14 mouse cellular contexts compared by ENCODE assay signal in the genomic region with DNA sequence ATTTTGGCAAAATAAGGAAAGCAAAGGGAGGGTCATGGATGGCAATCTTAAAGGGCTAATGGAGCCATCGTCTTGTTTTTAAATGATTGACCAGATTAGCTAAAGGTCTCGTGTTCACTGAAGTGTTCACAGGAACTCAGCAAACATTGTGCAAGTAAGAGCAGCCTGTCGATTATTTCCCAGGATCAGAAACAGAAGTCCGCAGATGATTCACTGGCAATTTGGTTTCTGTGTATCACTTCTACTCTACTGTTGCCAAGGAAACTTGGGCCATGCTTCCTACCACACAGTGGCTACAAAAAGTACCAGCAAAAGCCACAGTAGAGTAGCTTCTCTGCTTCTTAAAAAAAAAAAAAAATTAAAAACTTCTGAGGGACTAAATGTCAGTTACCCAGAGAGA. TPM values are rescaled to one million over a fixed set of nuclear protein-coding genes. Genes with fewer than 3 reads are reported as not detected.
A peak's percentile ranks its signal among the peaks of the same experiment; 100 is the strongest.
DNase-seq lines count a peak whose midpoint lies in the region; ATAC-seq and TF ChIP-seq lines count a peak whose summit lies in the region.
"Had no signal": no experiment of that assay in that cellular context is flagged by ENCODE, and none has a peak within 500 bp of the region (broad histone marks: within the 10 kb centered on the region; RNA-seq: fewer than 3 reads in every experiment).

No protein-coding gene starts in this region.

- H3K4me2 ChIP-seq in intestine, postnatal 0 days (replicated peaks; ENCODE audit: low read depth): no peak overlapping the region
- H3K4me2 ChIP-seq: embryonic facial prominence, embryonic 12.5 days; heart, embryonic 13.5 days; lung, embryonic 14.5 days had no signal

- WGBS in intestine, postnatal 0 days: 61% methylated on average over 4 of the region's 4 CpGs

- no peak overlapping the region for H3K9ac ChIP-seq in intestine, postnatal 0 days (ENCODE audit: low read depth, low read length)
- H3K9ac ChIP-seq: embryonic facial prominence, embryonic 12.5 days; heart, embryonic 13.5 days; lung, embryonic 14.5 days had no signal

- H3K4me3 ChIP-seq in intestine, postnatal 0 days (ENCODE audit: low read depth, low read length): no peak overlapping the region
- H3K4me3 ChIP-seq: embryonic facial prominence, embryonic 12.5 days; heart, embryonic 13.5 days; megakaryocyte, embryonic 14.5 days had no signal

- H3K36me3 ChIP-seq in intestine, postnatal 0 days (ENCODE audit: control insufficient read depth, insufficient read depth): no peaks in the 10 kb centered on the region
- H3K36me3 ChIP-seq: embryonic facial prominence, embryonic 12.5 days; heart, embryonic 13.5 days had no signal

- DNase-seq in layer of hippocampus, adult 18-20 months (ENCODE audit: low spot score in 2 of 2): peak; percentile 18 to 59
- DNase-seq in layer of hippocampus, postnatal 25 days (ENCODE audit: extremely low spot score in 1 of 2, low spot score in 1 of 2): no peak
- DNase-seq in brain, adult 2 months (ENCODE audit: low read depth, low spot score): peak; percentile 62
- DNase-seq in layer of hippocampus, adult 9-11 months: peak; percentile 47
- DNase-seq in spleen, postnatal 10 days (ENCODE audit: low spot score in 2 of 2): no peak
- DNase-seq: gastrocnemius, postnatal 36 days; heart, postnatal 4 days; lung, embryonic 14.5 days had no signal

- H3K9me3 ChIP-seq in intestine, postnatal 0 days (ENCODE audit: control insufficient read depth): no peaks in the 10 kb centered on the region
- H3K9me3 ChIP-seq: embryonic facial prominence, embryonic 12.5 days; heart, embryonic 13.5 days; megakaryocyte, embryonic 14.5 days had no signal

- H3K4me1 ChIP-seq in intestine, postnatal 0 days (replicated peaks; ENCODE audit: control insufficient read depth, insufficient read depth, low read length): no peaks in the 10 kb centered on the region
- H3K4me1 ChIP-seq: embryonic facial prominence, embryonic 12.5 days had no signal

- ATAC-seq in CD4-positive, CD25-positive, alpha-beta regulatory T cell, adult 4 months: peak; percentile 83
- ATAC-seq in intestine, postnatal 0 days: no peak

- TF ChIP-seq CTCF in intestine, postnatal 0 days (IDR thresholded peaks at IDR 0.05; ENCODE audit: low read depth): no peak

- no peaks in the 10 kb centered on the region for H3K27me3 ChIP-seq in intestine, postnatal 0 days (replicated peaks; ENCODE audit: control insufficient read depth, insufficient read depth, low read length)
- H3K27me3 ChIP-seq: CH12.LX; embryonic facial prominence, embryonic 12.5 days; heart, embryonic 13.5 days; megakaryocyte, embryonic 14.5 days had no signal

- H3K27ac ChIP-seq in intestine, postnatal 0 days (ENCODE audit: low read depth, low read length): no peak overlapping the region
- H3K27ac ChIP-seq: embryonic facial prominence, embryonic 12.5 days; heart, embryonic 13.5 days had no signal

RNA-seq across cellular contexts. Expression of gene Ahr, which starts 44.0 kb away (rescaled TPM):
- 1 to 10 TPM; 6.4 to 7.0 TPM for total RNA-seq in layer of hippocampus, adult 18-20 months (2021)
- total RNA-seq in layer of hippocampus, postnatal 25 days (2021): 1 to 10 TPM; 8.0 to 8.9 TPM
- 1 to 10 TPM; 3.3 to 5.8 TPM for polyA plus RNA-seq in CD4-positive, CD25-positive, alpha-beta regulatory T cell, adult 4 months (2017; shearing (Covaris generic))
- 4.6 and 4.7 TPM in 2 replicates for polyA plus RNA-seq in intestine, postnatal 0 days (2015; fragmentation: Nextera tagmentation; extraction: Ambion mirVana)

Comparison
In these comparisons a context has a peak if more than half of its experiments do, and no peak if none do; other contexts are left out.
1. DNase-seq: peak in layer of hippocampus, adult 18-20 months (2 of 2), brain, adult 2 months (single experiment) and layer of hippocampus, adult 9-11 months (single experiment); none in layer of hippocampus, postnatal 25 days (0 of 2) and spleen, postnatal 10 days (0 of 2).